In the genomic region with DNA sequence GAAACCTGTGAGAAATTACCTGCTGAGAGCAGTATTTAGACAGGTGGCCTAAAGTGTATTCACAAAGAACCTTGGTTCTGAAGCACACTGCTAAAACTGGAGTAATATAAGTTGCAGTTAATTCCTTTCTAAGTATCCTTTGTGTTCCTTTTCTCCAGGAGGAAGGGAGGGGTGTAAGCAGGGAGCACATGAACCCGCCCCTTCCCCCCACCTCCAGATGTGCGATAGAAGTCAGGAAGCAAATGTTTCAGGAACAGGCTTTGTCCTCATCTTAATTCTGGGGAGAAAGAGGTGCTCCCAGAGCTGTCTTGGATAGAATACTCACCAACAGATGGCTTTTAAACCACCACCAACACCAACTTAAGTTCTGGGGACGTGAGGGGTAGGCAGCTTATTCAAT, we compare ENCODE assay signal across 9 mouse cellular contexts.
"Had no signal": no experiment of that assay in that cellular context is flagged by ENCODE, and none has a peak within 500 bp of the region (broad histone marks: within the 10 kb centered on the region; RNA-seq: fewer than 3 reads in every experiment).

No protein-coding gene starts in this region.

- DNase-seq: kidney, postnatal 10 days; kidney, postnatal 4 days; lung, embryonic 14.5 days; lung, postnatal 10 days; retina, postnatal 1 day; right cerebral cortex, postnatal 4 days; spleen, adult 18-20 months; thymus, adult 18-20 months; thymus, postnatal 14 days had no signal
